Mouse (Mus musculus) B cell, adult 2 months (primary cell): ENCODE measurements around the gene En2.

Source experiments
- DNase-seq, 2 experiments: peaks; one replicate each; pipeline ENCODE4 v3.0.0; 2022

En2 gene

DNA sequence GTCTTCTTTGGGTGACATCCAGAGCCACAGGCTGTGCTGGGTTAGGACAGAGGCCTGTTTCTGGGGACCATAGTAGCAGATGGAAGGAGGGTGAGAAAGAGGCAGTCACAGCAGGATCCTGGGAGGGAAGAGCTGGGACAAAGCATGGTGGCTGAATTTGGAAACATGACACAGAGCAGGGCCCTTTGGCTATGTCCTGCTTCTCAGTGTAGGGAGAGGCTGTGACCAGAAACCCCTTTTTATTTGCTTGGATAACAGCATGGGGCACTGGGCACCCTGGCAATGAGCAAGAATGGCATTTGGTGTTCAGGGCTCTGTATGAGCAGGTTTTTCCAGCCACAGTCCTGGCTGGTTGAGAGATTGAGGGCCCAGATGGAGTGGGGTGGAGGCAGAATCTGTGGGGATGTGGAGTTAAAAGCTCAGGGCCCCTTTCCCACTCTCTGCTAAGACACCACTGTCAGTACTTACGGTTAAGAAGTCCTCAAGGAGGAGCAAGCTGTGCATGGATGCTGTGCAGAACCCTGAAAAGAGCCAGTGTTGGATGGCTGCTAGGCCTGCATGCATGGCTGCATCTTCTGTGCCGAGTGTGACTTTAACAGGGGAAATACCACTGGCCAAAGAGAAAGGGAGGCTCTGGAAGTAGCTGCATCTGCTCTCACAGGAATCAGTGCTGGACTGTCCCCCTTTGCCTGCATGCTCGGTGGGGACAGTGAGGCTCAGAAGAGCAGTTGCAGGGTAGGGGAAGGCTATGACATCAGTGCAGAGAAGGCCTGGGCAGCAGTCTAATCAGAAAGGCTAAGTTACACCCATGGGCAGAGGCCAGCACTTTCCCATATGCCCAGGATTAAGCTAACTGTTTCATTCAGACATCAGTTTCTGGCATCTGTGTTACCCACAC lies 26.0 kb downstream of the En2 start:
- DNase-seq = no peak

DNA sequence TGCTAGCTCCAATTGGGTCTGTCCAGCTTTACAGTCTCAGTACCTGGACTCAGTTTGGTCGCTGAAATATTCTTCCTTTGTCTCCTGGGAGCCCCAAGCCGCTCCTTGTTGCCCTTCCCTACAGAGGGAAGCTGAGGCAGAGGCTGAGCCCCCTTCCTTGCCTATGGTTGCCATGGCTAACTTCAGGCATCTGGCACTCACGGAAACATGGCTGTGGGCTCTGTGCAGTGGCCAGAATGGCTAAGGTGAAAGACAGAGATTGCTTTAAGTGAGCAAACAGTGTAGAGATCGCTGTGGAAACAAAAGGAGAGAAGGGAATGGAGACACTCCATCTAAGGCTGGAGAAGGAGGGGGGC lies 26.6 kb downstream of the En2 start:
- no peak for DNase-seq

DNA sequence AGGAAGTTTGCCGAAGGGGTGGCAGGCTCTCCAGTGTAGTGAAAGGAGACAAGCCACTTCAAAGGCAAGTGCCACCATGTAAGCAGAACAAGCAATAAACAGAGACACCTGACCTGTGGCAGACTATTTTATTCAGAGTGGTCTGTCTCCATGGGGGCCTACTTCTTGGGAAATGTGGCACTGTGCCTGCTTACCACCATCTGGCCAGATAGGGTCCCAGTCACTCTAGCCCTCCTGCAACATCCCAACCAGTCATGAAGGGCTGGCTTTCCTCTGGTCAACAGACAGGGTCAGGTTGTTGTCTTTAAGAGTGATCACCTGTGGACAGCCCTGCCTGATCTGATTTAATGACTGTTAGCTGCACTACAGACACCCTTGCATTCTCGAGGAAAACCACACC lies 30.0 kb downstream of the En2 start:
- no peak for DNase-seq

DNA sequence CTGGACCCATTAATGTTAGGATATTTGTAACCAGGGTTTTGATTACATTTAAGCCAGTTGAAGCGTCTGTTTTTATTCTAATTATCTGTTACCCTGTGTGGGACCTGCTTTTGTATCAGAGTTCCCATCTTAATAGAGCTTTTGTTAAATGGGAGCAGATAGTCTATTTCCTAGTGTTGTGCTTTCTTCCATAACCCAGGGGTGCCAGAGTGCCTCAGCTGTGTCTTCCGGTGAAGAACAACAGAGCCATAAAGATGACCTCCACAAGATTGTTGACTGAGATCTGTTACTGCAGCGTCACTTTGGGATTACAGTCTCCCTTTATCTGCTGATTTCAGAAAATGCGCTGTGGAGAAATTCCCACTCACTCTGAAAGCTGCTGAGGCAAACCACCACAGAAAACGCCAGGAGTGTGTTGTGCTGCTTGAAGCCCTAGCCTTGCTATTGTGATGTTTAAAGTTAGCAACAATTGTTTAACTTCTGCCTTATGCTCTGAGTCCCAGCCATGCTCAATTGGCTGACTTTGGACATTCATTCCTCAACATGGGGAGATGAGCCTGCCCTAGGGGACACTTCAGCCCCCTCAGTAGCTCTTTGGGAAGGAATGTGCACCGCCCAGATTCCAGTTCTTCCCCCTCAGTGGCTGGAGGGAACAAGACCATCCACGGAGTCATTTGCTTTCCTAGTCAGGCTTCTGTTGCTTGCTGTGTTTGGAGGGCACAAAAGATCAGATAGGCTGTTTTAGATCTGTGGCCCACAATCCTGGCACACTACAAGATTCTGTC lies 33.8 kb downstream of the En2 start:
- no peak for DNase-seq

DNA sequence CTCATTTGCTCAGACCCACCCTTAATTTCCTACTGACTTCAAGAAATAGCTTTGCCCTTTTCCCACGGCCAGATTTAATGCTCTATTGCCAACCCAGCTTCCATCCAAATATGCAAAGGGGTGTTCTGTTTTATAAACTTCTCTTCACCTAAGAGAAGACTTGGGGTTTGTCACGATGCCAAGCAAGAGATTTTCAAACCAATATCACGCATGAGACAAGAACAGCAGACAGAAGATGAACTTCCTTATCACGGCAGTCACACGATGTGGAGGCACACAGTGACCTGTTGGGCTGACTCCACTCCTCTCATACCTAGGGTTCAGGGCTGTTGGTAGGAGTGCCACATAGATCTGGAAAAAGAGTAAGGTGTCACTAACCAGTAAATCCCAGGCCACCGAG lies 37.6 kb downstream of the En2 start:
- no peak for DNase-seq

DNA sequence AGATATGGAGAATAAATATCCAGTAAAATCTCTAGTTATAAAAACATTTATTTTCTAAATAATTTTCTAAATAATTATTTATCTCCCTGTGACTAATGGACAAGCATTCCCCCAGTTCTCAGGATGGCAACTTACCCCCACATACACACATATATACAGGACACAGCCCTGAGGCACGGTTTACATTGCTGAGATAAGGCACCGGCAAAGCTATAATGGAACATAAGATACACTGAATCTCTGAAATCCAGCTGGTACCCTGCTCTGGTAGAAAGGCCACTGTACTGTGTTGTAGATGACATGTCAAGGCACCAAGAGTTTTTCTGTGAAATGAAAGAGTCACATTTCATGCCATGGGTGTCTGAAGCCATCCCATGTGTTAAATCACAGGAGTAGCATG lies 39.2 kb downstream of the En2 start:
- DNase-seq = no peak

DNA sequence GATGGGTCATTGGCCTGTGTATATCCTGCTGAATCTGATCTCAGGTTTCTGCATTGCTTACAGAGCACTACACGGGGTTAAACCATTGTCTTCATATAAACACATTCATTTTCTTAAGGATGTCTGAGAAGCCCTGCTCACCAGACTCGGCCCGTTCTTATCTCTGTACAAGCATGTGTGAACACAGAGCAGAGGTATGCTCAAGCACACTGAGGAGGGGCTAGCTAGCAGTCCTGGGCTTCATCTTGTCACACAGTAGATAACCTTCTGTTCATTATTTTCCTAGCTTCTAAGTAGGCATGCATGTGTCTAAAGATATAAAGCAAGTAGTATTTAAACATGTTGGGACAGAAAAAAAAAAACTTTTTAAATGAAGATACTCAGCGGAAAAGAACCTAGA lies 41.0 kb downstream of the En2 start:
- no peak for DNase-seq

DNA sequence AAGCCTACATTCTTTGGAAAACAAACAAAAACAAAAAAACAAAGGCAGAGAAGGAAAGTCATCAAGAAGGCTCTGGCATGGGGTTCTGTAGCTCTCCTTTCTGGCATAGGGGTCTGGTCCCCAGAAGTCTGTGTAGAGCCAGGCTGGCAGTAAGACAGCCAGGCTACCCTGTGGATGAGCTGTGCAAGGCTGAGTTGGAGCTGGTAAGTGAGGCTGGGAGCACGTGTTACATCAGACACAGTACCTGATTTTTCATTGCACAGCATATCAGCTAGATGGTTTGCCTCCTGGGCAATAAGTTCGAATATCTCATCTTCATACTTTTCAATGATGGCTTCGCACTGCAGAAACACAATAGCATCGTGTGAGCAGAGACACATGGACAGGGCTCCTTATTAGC lies 41.5 kb downstream of the En2 start:
- DNase-seq = no peak

DNA sequence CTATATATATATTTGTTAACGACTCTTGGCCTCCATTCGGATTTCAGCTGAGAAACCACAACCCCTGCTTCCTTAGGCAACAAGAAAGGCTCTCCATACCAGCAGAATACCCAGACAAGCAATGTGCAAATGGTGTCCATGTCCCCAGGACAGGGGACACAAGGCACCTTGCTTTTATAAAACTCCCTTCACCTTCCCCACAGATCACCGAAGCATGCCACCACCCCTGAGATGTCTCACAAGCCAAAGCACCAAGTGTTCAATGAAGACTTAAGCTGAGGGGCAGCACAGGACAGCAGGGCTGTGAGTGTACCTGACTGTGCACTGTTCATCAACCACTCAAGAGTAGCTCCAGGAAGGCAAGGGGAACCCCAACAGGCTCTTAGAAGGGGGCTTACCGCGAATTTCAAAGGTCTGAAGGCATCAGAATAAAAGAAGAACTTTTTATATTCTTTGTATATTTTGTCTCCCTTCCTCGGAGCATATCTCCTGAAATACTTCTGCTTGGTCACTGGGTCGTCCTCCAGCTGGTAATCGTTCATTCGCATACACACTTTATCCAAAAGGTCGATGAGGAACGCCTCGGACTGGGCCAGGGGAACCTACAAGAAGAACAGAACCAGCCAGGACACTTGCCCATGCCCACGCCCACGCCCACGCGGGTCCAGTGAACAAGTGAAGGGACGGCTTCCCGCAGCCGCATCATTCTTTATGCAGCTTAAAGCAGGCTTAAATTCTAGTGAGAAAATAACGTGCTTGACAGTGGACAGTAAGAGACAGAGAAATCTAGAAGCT lies 43.4 kb downstream of the En2 start:
- DNase-seq = no peak

DNA sequence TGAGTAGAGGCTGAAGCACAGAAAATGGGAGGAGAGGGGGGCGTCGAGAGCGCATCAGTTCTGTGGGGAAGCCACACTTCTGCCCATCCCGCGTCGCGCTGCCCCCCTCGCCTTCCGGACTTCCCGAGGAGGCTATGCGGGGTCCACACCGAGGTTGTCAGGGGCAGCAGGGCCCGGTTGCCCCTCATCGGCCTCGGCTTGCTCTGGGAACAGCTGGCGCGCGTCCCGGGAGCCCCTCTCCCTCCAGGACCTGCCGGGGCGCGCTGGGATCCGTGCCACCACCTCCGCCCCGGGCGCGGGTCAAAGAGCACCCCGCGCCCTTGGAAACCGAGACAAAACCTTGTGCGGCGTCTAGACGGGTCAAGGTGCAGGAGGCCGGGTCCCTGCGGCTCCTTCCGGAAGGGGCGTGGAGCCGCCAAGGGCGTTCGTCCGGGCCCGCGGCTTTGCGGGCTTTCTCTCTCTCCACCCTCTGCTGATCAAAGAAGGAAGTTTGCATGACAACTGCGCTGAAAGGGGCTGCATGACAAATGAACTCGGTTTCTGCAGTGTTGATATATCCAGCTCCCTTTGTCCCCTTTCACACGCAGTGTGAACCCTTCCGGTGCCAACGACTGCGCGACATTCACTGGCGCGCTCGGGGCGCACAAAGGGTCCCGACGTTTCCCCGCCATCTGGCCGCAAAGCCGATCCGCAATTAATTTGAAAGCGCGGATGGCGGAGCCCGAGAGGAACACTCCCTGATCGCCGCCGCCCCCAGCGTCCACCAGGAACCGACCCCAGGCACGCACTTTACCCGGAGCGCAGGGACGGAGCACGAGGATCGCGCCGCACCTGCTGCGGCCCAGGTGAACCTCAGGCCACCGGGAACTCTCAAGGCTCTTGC lies 44.3 kb downstream of the En2 start:
- DNase-seq = no peak

DNA sequence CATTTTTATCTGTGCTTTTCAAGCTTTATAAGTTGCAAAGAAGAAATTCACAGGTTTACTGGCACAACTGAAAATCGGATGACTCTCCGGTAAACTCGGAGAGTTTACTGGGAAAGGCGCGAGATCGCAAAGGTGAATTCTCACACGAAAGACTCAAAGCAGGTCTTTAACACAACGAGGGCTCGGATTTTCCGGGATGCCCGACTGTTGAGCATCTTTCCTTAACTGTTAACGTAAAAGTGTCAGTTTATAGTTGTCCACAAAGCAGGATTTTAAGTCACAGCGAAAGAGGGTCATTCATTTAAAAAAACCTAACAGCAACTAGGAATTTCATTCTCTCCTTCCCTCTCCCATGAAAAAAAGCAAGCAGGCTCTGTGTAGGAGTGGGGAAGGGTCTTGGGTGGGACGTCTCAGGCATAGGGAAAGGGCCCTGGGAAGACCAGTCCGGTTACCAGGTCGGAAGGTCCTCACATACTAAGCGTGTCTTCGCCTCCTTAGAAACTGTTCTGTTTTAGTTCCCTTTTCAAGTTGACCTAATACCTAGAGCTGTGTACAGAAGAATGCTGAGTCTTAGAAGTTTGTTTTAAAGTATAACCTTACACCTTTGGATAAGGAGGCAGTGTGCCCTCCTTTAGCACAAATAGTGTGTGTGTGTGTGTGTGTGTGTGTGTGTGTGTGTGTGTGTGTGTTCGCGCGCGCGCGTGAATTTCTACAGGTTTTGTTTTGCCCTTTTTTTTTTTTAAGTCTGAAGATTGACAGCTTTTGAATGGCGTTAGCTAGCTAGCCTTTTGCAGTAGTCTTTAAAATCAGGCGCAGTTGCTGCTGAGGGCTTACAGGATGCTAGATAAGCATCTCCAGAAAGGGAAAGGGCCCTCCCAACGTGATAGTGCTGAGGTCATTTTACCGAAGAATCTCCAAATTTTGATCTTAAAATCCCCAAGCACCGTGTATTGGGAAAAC lies 45.4 kb downstream of the En2 start:
- DNase-seq = no peak

DNA sequence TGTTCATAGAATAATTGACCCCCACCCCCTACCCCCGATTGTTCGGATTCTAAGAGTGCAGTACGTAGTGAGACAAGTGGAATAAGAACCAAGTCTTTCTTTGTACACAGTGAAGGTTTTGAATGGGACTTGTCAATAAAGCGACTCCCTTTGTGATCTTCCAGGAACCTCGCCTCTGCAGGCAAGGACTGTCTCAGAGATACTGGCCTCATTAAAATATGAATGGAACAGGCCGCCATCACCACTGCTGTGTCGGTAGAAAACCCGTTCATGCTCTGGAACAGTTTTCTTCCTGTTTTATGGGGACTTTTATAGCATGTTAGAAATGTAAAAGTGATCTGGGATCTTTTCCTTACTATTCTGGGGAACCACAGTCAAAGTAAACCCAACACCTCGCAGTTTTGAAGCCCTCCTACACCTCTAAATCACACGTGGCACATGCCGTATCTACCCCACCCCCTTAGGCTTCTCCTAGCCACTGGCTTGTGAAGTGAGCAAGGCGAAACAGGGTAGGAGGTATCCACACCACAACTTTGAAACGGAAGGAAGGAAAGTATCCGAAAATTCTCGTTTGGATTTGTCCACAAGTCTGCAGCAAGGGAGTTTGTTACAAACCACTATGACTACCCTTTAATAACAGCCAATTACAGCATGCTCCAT lies 46.3 kb downstream of the En2 start:
- no peak for DNase-seq

DNA sequence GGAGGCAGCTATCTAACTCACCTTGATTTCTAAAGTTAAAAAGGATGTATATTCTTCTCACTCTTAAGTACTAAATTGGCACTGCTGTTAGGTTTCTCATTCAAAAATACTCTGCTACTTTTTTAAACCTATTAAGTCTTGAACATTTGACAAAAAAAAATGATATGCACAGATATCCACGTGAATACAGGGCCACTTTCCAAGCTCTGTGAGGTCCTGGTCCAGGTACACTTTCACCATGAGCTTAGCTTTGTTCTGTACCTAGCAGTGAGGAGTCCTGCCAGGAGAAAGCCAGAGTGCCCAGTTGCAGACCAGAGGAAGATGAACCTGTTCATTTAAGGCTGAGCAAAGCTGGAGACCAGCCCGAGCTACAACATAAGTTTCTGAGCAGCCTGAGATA lies 47.9 kb downstream of the En2 start:
- no peak for DNase-seq

DNA sequence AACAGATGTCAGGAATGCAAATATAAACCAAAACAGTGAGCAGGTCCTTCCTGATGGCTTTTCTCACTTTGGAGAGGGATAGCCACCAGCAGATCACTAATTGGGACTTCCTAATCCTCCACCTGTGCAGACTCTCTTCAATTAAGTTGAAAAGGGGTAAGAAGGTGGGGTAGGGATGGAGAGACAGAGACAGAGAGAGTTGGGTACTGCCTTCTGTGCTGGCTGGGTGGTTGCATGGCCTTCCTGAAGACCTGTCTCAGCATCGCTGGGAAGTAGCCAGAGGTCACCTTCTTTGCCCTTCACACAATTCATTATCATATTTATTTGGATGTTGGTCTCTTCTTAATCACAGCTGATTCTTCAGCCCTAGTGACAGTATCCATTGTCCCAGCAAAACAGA lies 54.1 kb downstream of the En2 start:
- DNase-seq = no peak
